Mouse (Mus musculus) adrenal gland, adult 8-10 months (tissue): ENCODE measurements at regions not wholly inside any gene's neighbourhood (a gene's known extent, or its start where the extent isn't known, plus 50 kb on each side); places are given as distances from the start of the nearest gene placed in this dataset.
A peak's percentile ranks its signal among the peaks of the same experiment; 100 is the strongest.

Experiments
- DNase-seq: peaks from one replicate; pipeline ENCODE4 v3.0.0; 2022

DNA sequence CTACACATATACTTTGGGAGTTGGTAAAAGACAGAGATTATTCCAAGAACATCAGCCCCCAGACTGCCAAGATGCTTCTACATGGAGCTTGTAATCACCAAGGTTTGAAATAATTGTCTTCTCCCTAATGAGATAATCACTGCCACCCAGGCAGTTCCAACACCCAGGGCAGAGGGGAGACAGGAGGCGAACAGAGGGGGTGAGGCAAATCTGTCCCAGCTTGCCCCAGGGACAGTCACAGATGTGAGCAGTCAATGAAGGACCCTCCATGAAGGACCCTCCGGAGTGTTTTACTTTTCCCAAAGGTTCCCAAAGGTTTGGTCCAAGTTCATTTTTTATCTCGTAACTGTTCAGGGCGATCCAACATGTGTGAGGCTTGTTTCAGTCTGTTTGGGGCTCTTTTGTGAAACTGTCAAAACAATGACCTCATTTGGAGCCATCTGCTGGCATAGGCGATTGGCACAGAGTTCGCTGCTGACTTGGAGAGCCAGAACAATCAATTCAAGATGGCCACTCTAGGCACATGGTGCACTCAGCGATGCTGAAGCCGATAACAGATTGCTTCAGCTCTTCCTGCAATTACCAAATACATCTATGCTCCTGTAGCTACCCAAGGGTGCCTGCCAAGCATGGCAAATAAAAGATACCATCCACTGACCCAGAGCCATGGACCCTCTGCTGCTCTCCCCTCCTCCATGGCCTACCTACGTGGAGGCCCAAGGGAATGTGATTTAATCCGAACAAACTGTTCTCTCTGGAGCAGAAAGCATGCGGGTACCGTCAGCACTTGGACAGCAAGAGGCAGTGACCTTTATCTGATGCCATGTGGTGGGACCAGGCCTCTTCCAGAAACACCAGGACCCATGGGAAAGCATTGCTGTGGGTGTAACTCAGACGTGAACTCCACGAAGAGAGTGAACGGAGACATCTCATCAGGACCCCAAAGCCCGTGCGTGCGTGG, 326.9 kb downstream of the Wdr11 start:
- no peak for DNase-seq

DNA sequence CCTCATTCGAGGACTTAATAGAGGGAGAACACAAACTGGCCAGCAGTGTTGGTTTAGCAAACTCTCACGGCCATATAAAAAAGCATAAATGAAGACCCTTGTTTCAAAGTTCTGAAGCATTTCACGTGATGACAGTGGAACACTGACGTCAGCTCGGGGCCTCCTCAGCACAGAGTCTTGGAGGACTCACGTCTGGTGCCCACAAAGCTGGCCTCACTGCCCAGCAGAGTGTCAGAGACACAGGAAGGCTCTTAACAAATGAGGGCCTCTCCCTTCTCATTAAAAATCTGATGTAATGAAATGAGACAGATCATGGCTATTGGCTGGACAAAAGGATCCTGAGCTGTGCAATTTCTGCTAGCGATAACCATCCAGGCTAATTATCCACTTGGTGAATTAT, 330.6 kb downstream of the Wdr11 start:
- DNase-seq, result no peak

GRCm38 (mm10) chr7:129936731-129937130, 345.1 kb downstream of the Wdr11 start:
- no peak for DNase-seq

DNA sequence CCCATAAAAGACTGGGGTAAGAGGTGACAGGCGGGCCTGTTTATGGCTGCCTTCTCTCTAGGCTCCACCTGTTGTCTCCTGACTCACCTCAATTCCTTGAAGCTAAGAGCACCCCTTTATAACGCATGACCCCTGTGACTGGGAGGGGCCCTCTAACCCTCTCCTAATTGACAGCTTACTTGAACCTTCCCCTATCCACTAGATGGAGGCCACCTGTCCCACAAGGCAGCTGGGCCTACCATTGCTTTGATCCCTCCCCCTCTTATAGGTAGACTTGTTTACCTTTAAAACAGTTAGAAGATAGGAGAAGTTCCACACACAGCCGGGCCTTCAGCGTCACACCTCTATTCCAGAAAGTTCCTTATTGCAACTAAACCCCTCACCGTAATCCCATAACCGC, 346.1 kb downstream of the Wdr11 start:
- no peak for DNase-seq

DNA sequence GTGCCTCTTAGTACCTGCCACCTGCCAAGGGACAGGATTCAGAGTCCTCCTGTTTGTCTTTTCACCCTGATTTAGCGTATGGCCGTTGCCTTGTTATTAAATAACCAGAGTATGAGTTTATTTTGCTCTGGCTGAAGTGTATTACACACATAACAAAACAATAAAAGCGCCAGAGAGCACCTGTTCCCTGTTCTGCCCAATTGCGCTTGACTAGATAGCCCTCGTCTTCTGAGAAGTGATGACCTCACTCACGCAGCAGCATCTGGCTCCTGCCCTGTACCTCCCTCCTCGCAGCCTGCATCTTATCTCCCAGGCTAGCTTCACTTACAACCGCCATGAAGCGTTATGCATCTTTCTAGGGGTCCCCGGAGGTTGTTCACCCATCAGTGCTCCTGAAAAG, 346.5 kb downstream of the Wdr11 start:
- no peak for DNase-seq

GRCm38 (mm10) chr7:129939266-129939665, 347.6 kb downstream of the Wdr11 start:
- DNase-seq, result no peak

DNA sequence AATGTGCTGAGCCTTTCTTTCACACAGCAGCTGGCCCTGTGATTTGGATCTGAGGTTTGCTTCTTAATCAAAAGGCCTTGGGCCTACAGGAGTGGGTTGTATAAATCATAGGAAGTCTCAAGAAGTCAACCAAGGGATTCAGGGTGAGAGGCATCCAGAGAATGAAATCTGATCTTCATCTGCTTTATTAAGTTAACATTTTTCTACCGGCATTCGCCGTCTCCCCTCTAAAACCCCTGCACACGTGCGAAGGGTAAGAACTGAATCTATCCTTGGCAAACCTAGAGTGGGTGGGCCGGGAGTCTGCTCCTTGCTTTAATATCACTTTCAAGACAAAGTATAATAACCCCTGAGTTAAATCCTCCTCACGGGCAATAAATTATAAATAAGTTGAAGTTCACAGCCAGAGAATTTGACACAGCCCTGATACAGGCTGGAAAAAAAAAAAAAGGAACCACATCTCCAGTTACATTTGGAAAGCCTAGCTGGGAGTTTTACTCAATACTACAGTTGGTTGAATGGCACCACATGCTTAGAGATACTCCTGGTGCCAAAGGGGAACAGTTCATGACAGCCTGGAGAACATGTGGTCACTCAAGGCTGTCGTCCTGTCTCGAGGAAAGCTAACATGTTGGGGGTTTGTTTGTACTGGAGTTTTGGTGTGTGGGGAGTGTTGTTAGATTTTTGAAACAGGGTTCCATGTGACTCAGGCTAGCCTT, 349.8 kb downstream of the Wdr11 start:
- no peak for DNase-seq

GRCm38 (mm10) chr7:129948613-129949110, 357.0 kb downstream of the Wdr11 start:
- DNase-seq, result no peak

GRCm38 (mm10) chr7:129950456-129950855, 358.8 kb downstream of the Wdr11 start:
- DNase-seq, result no peak

GRCm38 (mm10) chr7:129958379-129958778, 366.7 kb downstream of the Wdr11 start:
- DNase-seq, result no peak

GRCm38 (mm10) chr7:129962575-129962974, 370.9 kb downstream of the Wdr11 start:
- no peak for DNase-seq

GRCm38 (mm10) chr7:129964192-129964591, 372.5 kb downstream of the Wdr11 start:
- DNase-seq, result no peak

DNA sequence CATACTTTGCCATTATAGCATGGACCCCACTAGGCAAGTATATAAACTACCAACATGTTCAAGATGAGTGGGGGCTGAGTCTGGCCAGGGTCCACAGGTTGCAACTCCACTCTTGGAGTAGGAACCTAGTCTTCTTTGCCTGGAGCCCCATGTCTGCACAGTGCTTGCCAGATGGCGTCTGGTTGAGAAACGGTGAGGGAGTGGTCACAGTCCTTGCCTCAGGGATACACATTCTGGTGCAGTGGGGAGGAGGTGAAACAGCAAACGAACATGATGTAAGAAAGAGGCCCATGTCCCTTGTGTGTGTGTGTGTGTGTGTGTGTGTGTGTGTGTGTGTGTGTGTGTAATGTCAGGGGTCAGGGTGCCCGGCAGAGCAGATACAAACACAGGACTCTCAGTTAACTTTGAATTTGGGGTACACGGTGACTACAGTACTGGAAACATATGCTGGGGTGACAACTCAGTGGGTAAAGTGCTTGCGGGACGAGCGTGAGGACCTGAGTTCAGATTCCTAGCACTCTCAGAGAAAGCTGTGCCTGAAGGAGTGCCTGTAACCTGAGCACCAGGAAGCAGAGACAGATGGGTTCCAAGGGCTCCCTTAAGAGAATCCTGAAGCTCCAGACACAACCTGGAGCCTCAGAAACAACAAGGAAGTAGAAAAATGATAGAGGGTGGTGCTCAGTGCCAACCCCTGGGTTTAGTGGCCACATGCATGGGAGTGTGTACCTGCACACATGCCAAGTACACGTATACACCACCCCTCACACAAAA, 373.8 kb downstream of the Wdr11 start:
- DNase-seq, result peak; percentile 17

DNA sequence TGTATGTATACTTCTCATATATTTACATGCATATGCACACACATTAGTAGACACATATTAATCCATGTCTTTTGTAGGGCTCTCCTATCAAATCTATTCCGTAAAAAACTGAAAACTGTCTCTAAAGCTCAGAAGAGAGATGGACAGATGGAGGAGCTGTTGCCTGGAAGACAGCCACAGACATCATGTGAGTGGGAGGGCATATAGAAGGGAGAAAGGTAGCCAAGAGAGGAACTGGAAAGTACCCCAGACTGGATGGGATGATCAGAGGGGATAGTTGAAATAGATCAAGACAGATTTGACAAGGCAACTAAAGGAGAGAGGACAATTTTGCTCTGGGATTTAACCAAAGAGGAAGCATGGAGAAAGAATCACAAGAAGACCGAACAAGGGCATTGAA, 375.1 kb downstream of the Wdr11 start:
- DNase-seq, result no peak

GRCm38 (mm10) chr7:129970201-129970600, 378.5 kb downstream of the Wdr11 start:
- DNase-seq, result peak; percentile 60

DNA sequence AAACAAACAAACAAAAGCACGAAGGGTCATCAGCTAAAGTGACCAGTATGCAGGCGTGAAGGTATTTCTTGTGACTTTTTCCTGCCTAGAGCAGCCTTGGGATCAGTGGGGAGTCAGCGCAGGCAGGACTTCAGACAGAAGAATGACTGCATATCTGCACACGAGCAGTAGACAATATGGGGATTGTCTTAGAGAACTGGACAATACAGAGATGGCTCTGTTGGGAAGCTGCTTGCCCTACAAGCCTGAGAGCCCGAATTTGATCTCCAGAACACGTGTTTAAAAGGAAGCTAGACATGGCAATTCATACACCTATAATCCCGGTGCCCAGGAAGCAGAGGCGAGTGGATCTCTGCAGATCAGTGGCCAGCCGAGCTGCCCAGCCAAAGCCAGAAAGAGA, 382.5 kb downstream of the Wdr11 start:
- DNase-seq, result no peak

DNA sequence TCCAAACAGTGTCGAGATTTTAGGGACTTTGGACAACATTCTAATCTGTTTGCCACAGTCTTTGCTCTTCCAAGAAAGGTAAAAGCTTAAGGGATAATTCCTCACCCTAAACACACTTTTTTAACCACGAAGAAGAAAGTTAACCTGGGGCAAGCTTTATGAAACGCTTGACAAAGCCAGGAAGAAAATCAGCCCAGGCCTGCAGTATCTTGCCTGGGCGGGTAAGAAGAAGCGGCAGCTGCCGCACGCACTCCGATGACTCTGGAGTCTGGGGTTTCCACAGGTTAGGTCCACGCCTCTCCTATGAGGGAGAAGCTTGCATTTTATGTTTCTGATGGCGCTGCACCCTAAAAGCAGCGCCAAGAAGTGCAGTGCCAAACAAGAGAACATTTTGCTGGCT, 383.2 kb downstream of the Wdr11 start:
- DNase-seq, result no peak

GRCm38 (mm10) chr7:129975781-129976514, 384.3 kb downstream of the Wdr11 start:
- DNase-seq, result no peak

- DNase-seq, result peak; percentile 24
Observed at GRCm38 (mm10) chr7:129978576-129978975, 386.9 kb downstream of the Wdr11 start.

DNA sequence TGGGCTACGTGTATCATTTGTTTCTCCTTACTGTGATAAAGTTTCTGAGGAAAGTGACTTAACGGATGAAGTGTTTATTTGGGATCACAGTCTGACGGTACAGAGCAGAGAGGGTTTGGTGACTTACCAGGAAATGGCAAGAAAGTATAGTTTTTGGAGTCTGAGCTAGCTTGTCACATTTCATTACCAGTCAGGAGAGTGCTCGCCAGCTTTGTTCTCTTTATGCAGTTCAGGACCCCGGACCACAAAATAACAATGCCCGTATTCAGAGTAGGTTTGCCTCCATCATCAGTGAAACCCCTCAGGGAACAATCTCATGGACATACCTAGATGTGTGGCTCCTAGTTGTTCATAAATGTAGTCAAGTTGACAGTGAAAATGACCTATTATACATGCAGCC, 387.7 kb downstream of the Wdr11 start:
- DNase-seq, result no peak

DNA sequence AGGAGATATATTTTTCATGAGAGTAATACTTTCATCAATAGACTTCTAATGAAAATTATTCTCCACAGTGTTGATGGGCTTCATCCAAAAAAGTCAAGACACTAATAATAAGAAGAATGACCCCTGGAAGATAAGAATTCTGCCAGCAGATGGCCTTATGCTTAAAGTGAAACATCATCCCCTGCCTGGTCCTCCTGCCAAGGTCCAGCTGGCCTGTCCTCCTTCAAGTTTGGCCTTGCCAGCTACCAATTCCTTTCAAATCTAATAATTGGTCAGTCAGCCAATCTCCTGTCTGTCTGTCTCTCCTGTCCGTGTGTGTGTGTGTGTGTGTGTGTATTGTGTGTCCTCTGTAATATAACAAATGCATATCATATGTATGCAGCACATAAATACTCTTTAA, 388.8 kb downstream of the Wdr11 start:
- peak; percentile 32 for DNase-seq

- DNase-seq, result no peak
Observed at GRCm38 (mm10) chr7:129982411-129982810, 390.7 kb downstream of the Wdr11 start.
